Mouse (Mus musculus): ENCODE results near the gene Fgfr2. TPM values are rescaled to one million over a fixed set of nuclear protein-coding genes. Genes with fewer than 3 reads are reported as not detected.
"Not testable (repeated sequence)": the region's sequence is repeated elsewhere in the genome, so short reads cannot be mapped to it uniquely, and the experiment has no call there.

Fgfr2 gene
- polyA plus RNA-seq, 1 experiment from 2014 or later: 93.4 TPM

DNA sequence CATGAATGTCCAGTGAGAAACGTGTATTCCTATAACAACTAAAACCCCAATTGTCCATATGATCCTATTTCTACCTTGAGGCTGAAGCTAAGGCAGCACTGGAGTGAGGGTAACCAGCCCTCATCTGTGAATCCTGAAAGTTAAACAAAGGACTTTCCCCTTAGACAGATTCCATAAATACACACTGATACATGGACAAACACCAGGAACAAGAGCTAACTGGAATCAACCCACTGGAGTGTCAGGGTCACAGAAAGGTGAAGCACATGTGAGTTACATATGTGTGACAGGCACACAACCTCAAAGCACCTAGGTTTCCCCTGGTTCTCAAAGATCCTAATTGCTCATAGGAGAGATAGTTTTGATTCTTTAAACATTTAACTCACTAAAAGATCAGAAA is 2703.2 kb downstream of the Fgfr2 start:
- no peaks in the 10 kb centered on the region for H3K36me3 ChIP-seq (ENCODE audit: control insufficient read depth, insufficient read depth, low read length)
- WGBS: 25% methylated on average over 1 of the region's 1 CpGs
- no peak overlapping the region for H3K4me2 ChIP-seq (ENCODE audit: low read depth, low read length)
- no peak overlapping the region for H3K4me3 ChIP-seq (replicated peaks; ENCODE audit: low read length)
- peaks cover 4% of the 10 kb centered on the region for H3K4me1 ChIP-seq (ENCODE audit: control insufficient read depth, insufficient read depth, low read length)
- peak overlapping the region; percentile 36 for H3K27ac ChIP-seq (ENCODE audit: low read length)
- no peak overlapping the region for H3K9ac ChIP-seq (ENCODE audit: low read length)
- H3K27me3 ChIP-seq (ENCODE audit: control insufficient read depth, insufficient read depth, low read length): no peaks in the 10 kb centered on the region
- H3K9me3 ChIP-seq (replicated peaks; ENCODE audit: control insufficient read depth, low read length): no peaks in the 10 kb centered on the region
- ATAC-seq (ENCODE audit: insufficient read depth, low FRiP score): no peak

DNA sequence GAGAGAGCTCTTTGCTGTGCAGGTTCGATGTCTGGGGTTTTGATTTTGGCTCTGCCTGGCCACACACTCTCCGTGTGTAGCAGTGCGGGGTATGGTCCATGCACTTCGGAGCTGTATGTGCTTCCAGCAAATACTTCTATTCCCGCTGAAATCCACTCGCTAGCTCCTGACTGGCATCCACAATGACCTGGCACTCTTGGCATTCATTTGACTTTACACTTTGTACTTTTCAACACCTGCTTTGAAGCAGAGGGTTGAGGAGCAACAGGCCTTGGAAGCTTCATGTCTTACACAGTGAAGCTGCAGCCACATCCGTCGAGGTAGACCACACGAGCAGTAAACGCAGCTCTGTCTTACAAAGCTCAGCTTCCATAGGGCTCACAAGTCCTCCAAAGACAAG is 2715.5 kb downstream of the Fgfr2 start:
- Histone ChIP-seq H3K9ac (ENCODE audit: low read length) (no peak overlapping the region), H3K27ac (ENCODE audit: low read length) (peak overlapping the region; percentile 80), H3K27me3 (ENCODE audit: control insufficient read depth, insufficient read depth, low read length) (no peaks in the 10 kb centered on the region), H3K4me2 (ENCODE audit: low read depth, low read length) (no peak overlapping the region), H3K4me1 (ENCODE audit: control insufficient read depth, insufficient read depth, low read length) (0 out of 2 replicates have a peak, but pooled peaks cover 2% of the 10 kb centered on the region), H3K9me3 (replicated peaks; ENCODE audit: control insufficient read depth, low read length) (no peaks in the 10 kb centered on the region), H3K4me3 (replicated peaks; ENCODE audit: low read length) (no peak overlapping the region), H3K36me3 (ENCODE audit: control insufficient read depth, insufficient read depth, low read length) (no peaks in the 10 kb centered on the region)
- 78% methylated on average over 10 of the region's 10 CpGs for WGBS
- ATAC-seq (ENCODE audit: insufficient read depth, low FRiP score): no peak

GRCm38 (mm10) chr7:130403346-130403745 is 2719.8 kb downstream of the Fgfr2 start:
- no peaks in the 10 kb centered on the region for H3K9me3 ChIP-seq (replicated peaks; ENCODE audit: control insufficient read depth, low read length)
- 0 out of 2 replicates have a peak, but pooled peaks cover 2% of the 10 kb centered on the region for H3K4me1 ChIP-seq (ENCODE audit: control insufficient read depth, insufficient read depth, low read length)
- no peaks in the 10 kb centered on the region for H3K27me3 ChIP-seq (ENCODE audit: control insufficient read depth, insufficient read depth, low read length)
- H3K27ac ChIP-seq (ENCODE audit: low read length): no peak overlapping the region
- 0 out of 2 replicates have a peak, but pooled peaks cover 4% of the 10 kb centered on the region for H3K36me3 ChIP-seq (ENCODE audit: control insufficient read depth, insufficient read depth, low read length)
- H3K4me2 ChIP-seq (ENCODE audit: low read depth, low read length): no peak overlapping the region
- no peak overlapping the region for H3K9ac ChIP-seq (ENCODE audit: low read length)
- no peak overlapping the region for H3K4me3 ChIP-seq (replicated peaks; ENCODE audit: low read length)
- no peak for ATAC-seq (ENCODE audit: insufficient read depth, low FRiP score)
- 73% methylated on average over 2 of the region's 2 CpGs for WGBS

DNA sequence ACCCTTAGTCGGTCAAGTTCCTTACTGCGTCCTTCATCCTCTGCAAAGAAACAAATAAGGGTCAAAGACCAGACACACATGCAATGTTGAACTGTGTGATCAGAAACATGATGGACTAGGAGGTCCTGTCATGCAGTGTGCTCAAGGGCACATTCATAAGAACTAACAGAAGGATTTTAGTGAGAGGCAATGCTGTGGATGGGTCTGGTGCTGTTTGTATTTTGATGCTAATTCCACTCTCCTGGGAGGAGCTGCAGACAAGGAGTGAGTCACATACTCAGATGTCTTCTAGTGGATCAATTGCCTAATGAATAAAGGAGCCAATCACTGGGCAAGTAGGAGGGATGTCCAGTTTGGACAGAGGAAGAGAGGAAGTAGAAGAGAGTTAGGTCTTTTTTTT is 2728.5 kb downstream of the Fgfr2 start:
- Histone ChIP-seq H3K9me3 (replicated peaks; ENCODE audit: control insufficient read depth, low read length) (no peaks in the 10 kb centered on the region), H3K4me3 (replicated peaks; ENCODE audit: low read length) (no peak overlapping the region), H3K36me3 (ENCODE audit: control insufficient read depth, insufficient read depth, low read length) (no peaks in the 10 kb centered on the region; the same call in 1 of the 2 replicates), H3K27ac (ENCODE audit: low read length) (no peak overlapping the region), H3K4me1 (ENCODE audit: control insufficient read depth, insufficient read depth, low read length) (no peaks in the 10 kb centered on the region), H3K27me3 (ENCODE audit: control insufficient read depth, insufficient read depth, low read length) (no peaks in the 10 kb centered on the region), H3K9ac (ENCODE audit: low read length) (no peak overlapping the region), H3K4me2 (ENCODE audit: low read depth, low read length) (no peak overlapping the region)
- 90% methylated on average over 2 of the region's 2 CpGs for WGBS
- ATAC-seq (ENCODE audit: insufficient read depth, low FRiP score): no peak

- not testable (repeated sequence) for H3K9me3 ChIP-seq (replicated peaks; ENCODE audit: control insufficient read depth, low read length); ATAC-seq (ENCODE audit: insufficient read depth, low FRiP score); H3K27ac ChIP-seq (ENCODE audit: low read length); H3K4me2 ChIP-seq (ENCODE audit: low read depth, low read length); H3K9ac ChIP-seq (ENCODE audit: low read length); H3K4me3 ChIP-seq (replicated peaks; ENCODE audit: low read length); H3K36me3 ChIP-seq (ENCODE audit: control insufficient read depth, insufficient read depth, low read length); H3K4me1 ChIP-seq (ENCODE audit: control insufficient read depth, insufficient read depth, low read length); H3K27me3 ChIP-seq (ENCODE audit: control insufficient read depth, insufficient read depth, low read length)
- WGBS: 90% methylated on average over 1 of the region's 1 CpGs
Measured at GRCm38 (mm10) chr7:130390060-130390459, 2733.1 kb downstream of the Fgfr2 start.

- H3K9ac ChIP-seq (ENCODE audit: low read length): no peak overlapping the region
- H3K4me1 ChIP-seq (ENCODE audit: control insufficient read depth, insufficient read depth, low read length): no peaks in the 10 kb centered on the region
- 78% methylated on average over 3 of the region's 3 CpGs for WGBS
- H3K9me3 ChIP-seq (replicated peaks; ENCODE audit: control insufficient read depth, low read length): no peaks in the 10 kb centered on the region
- no peak for ATAC-seq (ENCODE audit: insufficient read depth, low FRiP score)
- H3K36me3 ChIP-seq (ENCODE audit: control insufficient read depth, insufficient read depth, low read length): no peaks in the 10 kb centered on the region
- no peak overlapping the region for H3K4me3 ChIP-seq (replicated peaks; ENCODE audit: low read length)
- H3K27ac ChIP-seq (ENCODE audit: low read length): no peak overlapping the region
- H3K27me3 ChIP-seq (ENCODE audit: control insufficient read depth, insufficient read depth, low read length): no peaks in the 10 kb centered on the region
- no peak overlapping the region for H3K4me2 ChIP-seq (ENCODE audit: low read depth, low read length)
Measured at GRCm38 (mm10) chr7:130386308-130386707, 2736.8 kb downstream of the Fgfr2 start.

- Histone ChIP-seq H3K36me3 (ENCODE audit: control insufficient read depth, insufficient read depth, low read length) (no peaks in the 10 kb centered on the region), H3K4me2 (ENCODE audit: low read depth, low read length) (no peak overlapping the region), H3K27ac (ENCODE audit: low read length) (no peak overlapping the region), H3K4me1 (ENCODE audit: control insufficient read depth, insufficient read depth, low read length) (no peaks in the 10 kb centered on the region), H3K27me3 (ENCODE audit: control insufficient read depth, insufficient read depth, low read length) (no peaks in the 10 kb centered on the region), H3K9me3 (replicated peaks; ENCODE audit: control insufficient read depth, low read length) (no peaks in the 10 kb centered on the region), H3K9ac (ENCODE audit: low read length) (no peak overlapping the region), H3K4me3 (replicated peaks; ENCODE audit: low read length) (no peak overlapping the region)
- ATAC-seq (ENCODE audit: insufficient read depth, low FRiP score): no peak
- 90% methylated on average over 8 of the region's 8 CpGs for WGBS
Measured at GRCm38 (mm10) chr7:130385732-130386294, 2737.3 kb downstream of the Fgfr2 start.

- no peaks in the 10 kb centered on the region for H3K36me3 ChIP-seq (ENCODE audit: control insufficient read depth, insufficient read depth, low read length)
- no peak overlapping the region for H3K4me2 ChIP-seq (ENCODE audit: low read depth, low read length)
- 95% methylated on average over 13 of the region's 13 CpGs for WGBS
- no peak overlapping the region for H3K9ac ChIP-seq (ENCODE audit: low read length)
- no peaks in the 10 kb centered on the region for H3K9me3 ChIP-seq (replicated peaks; ENCODE audit: control insufficient read depth, low read length)
- ATAC-seq (ENCODE audit: insufficient read depth, low FRiP score): no peak
- H3K4me3 ChIP-seq (replicated peaks; ENCODE audit: low read length): no peak overlapping the region
- no peaks in the 10 kb centered on the region for H3K4me1 ChIP-seq (ENCODE audit: control insufficient read depth, insufficient read depth, low read length)
- no peaks in the 10 kb centered on the region for H3K27me3 ChIP-seq (ENCODE audit: control insufficient read depth, insufficient read depth, low read length)
- no peak overlapping the region for H3K27ac ChIP-seq (ENCODE audit: low read length)
Measured at GRCm38 (mm10) chr7:130382126-130382525, 2741.0 kb downstream of the Fgfr2 start.

DNA sequence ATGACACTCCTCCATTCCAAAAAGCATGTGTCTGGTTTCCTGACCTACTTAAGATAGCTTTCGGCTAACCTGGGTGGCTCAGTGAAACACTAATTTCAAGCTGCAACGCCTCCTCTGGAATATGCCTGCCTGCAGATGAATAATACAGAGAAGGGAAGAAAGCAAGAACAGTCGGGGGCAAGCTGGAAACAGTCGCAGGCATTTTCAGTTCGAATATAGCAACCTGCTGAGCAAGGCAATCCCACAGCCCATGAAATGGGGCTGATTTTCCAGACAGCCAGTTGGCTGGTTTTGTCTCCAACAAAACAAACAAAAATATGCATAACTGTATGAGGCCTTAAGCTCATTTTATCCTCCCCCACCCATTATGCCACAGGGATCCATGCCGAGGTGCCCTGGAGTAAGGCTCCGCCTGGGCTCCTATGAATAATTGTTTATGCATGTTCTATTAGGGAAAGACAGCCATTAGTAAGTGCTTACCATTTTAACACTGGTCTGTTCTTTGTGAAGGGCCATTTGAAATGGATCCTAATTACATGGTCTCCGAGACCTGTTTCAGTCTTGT is 2741.7 kb downstream of the Fgfr2 start:
- Histone ChIP-seq H3K27ac (ENCODE audit: low read length) (no peak overlapping the region), H3K4me2 (ENCODE audit: low read depth, low read length) (no peak overlapping the region), H3K4me3 (replicated peaks; ENCODE audit: low read length) (no peak overlapping the region), H3K27me3 (ENCODE audit: control insufficient read depth, insufficient read depth, low read length) (no peaks in the 10 kb centered on the region), H3K9ac (ENCODE audit: low read length) (no peak overlapping the region), H3K9me3 (replicated peaks; ENCODE audit: control insufficient read depth, low read length) (no peaks in the 10 kb centered on the region), H3K4me1 (ENCODE audit: control insufficient read depth, insufficient read depth, low read length) (no peaks in the 10 kb centered on the region), H3K36me3 (ENCODE audit: control insufficient read depth, insufficient read depth, low read length) (no peaks in the 10 kb centered on the region)
- 77% methylated on average over 8 of the region's 8 CpGs for WGBS
- no peak for ATAC-seq (ENCODE audit: insufficient read depth, low FRiP score)

All from stomach, embryonic 16.5 days (tissue).